In the genomic region with DNA sequence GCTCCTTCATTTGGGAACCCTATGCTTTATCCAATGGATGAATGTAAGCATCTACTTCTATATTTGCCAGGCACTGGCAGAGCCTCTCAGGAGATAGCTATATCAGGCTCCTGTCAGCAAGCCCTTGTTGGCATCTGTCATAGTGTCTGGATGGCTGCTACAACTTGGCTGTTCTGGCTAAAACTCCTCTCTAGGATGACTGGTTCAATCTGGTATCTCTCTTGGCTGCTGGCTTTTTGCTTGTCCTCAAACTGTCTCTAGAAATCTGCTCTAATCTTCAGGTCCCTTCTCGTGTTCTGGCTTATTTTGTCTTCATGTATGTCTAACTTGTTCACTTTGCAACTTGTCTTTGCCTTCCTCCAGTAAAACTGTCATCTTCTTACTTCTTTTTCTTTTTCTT, we compare ENCODE assay signal across 15 mouse cellular contexts.
"Had no signal": no experiment of that assay in that cellular context is flagged by ENCODE, and none has a peak within 500 bp of the region (broad histone marks: within the 10 kb centered on the region; RNA-seq: fewer than 3 reads in every experiment).

No protein-coding gene starts in this region.

- DNase-seq: liver, postnatal 0 days; lung, adult 2 months; lung, postnatal 14 days; lung, postnatal 36 days; retina, postnatal 1 day; right cerebral cortex, adult 18-20 months; right cerebral cortex, postnatal 25 days; right cerebral cortex, postnatal 4 days; spleen, adult 18-20 months; thymus, adult 2 months; thymus, postnatal 25 days; thymus, postnatal 4 days had no signal

- ATAC-seq: liver, postnatal 0 days; lung, postnatal 0 days; midbrain, embryonic 13.5 days; midbrain, embryonic 16.5 days had no signal
